Mouse (Mus musculus) cerebellum, postnatal 14 days (tissue): ENCODE measurements around the gene Ptpn7.
A peak's percentile ranks its signal among the peaks of the same experiment; 100 is the strongest.

Source experiments
- DNase-seq, 2 experiments: peaks; one replicate each; pipeline ENCODE4 v3.0.0; 2021; ENCODE audit warnings: mixed read lengths in 2 of 2

The Ptpn7 gene

DNA sequence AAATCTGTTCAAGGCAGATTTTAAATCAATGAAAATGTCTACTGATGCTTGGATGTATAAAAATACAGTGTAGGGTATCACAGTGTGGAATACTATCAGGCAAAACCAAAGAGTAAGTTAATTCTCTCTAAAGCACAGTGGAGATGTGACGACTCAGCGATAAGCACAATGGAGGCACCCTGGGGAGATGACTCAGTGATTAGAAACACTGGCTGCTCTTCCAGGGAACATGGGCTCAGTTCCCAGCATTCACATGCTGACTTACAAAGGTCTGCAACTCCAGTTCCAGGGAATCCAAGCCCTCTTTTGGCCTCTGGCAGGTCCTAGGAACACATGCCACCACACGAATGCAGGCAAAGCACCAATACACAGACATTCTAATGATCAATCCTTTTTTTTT lies 55.7 kb downstream of the Ptpn7 start:
- DNase-seq = peak; percentile 47 to 50

GRCm38 (mm10) chr1:135189186-135189585 lies 56.7 kb downstream of the Ptpn7 start:
- DNase-seq = no peak

- peak; percentile 78 to 85 for DNase-seq
Observed at GRCm38 (mm10) chr1:135194335-135194734, 61.8 kb downstream of the Ptpn7 start.
